Mouse (Mus musculus): ENCODE data around the gene Satb1. TPM values are rescaled to one million over a fixed set of nuclear protein-coding genes. Genes with fewer than 3 reads are reported as not detected.

Satb1 gene
- polyA plus RNA-seq, 1 experiment from 2014 or later, result 16.3 TPM

DNA sequence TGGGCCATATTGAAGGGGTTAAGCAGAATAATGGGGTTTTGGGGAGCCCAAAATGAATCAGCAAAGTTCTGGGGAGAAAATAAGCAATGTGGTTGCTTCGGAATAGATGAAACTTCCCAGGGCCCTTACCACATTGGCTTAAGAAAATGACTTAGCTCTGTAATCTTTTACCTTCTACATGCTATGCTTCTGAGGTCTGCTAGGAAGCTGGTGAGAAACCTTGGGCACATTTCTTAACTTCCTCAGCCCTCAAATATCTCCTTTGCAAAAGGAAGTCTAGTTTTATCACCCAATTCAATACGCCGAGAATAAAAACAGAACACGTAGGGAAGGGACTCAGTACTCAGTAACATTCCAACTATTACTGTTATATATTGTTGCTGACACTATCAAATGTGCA is 80.9 kb downstream of the Satb1 start:
- 90% methylated on average over 4 of the region's 4 CpGs for whole genome bisulfite sequencing
- Histone ChIP-seq H3K27me3 (replicated peaks; ENCODE audit: low read depth, poor library complexity, severe bottlenecking) (no peaks in the 10 kb centered on the region), H3K9me3 (no peaks in the 10 kb centered on the region), H3K4me1 (peaks cover 6% of the 10 kb centered on the region; the same call in 1 of the 2 replicates), H3K36me3 (replicated peaks) (0 out of 2 replicates have a peak, but pooled peaks cover 3% of the 10 kb centered on the region), H3K27ac (replicated peaks) (no peak overlapping the region), H3K4me3 (no peak overlapping the region)
- DNase-seq (ENCODE audit: low spot score), result no peak

- WGBS, result 79% methylated on average over 9 of the region's 9 CpGs
- no peak overlapping the region for H3K27ac ChIP-seq (replicated peaks)
- no peak for DNase-seq (ENCODE audit: low spot score)
These were observed 85.9 kb downstream of the Satb1 start for GRCm38 (mm10) chr17:51747204-51747603.

DNA sequence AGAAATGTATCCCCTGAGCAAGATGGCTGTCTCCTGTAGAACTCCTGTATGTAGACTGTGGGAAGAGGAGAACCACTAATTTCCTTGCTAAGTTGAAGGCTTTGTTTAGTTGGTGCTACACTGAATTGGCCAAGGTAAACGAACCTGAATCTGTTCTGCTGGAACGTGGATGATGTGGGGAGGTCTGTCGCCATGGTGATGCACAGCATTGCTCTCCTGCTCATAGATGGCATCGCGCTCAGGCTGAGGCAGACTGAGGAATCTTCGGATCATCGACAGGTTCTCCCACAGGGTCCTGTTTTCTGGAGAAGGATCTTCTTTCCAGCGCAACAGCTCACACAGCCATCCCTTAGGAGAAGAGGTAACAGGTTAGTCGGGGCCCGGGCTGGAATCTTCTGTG is 90.6 kb downstream of the Satb1 start:
- Histone ChIP-seq H3K27ac (replicated peaks) (no peak overlapping the region), H3K36me3 (replicated peaks) (peaks cover 35% of the 10 kb centered on the region), H3K4me1 (peaks cover 34% of the 10 kb centered on the region), H3K9me3 (no peaks in the 10 kb centered on the region), H3K4me3 (no peak overlapping the region), H3K27me3 (replicated peaks; ENCODE audit: low read depth, poor library complexity, severe bottlenecking) (0 out of 2 replicates have a peak, but pooled peaks cover 3% of the 10 kb centered on the region)
- DNase-seq (ENCODE audit: low spot score), result no peak
- 85% methylated on average over 10 of the region's 10 CpGs for WGBS

More at GRCm38 (mm10) chr17:51747204-51747603, 85.9 kb downstream of the Satb1 start:
- H3K27me3 ChIP-seq (replicated peaks; ENCODE audit: low read depth, poor library complexity, severe bottlenecking), result 0 out of 2 replicates have a peak, but pooled peaks cover 3% of the 10 kb centered on the region
- H3K9me3 ChIP-seq, result no peaks in the 10 kb centered on the region
- peaks cover 13% of the 10 kb centered on the region for H3K36me3 ChIP-seq (replicated peaks)
- peaks cover 25% of the 10 kb centered on the region for H3K4me1 ChIP-seq
- H3K4me3 ChIP-seq, result no peak overlapping the region

- Histone ChIP-seq H3K9me3 (no peaks in the 10 kb centered on the region), H3K4me3 (no peak overlapping the region), H3K27me3 (replicated peaks; ENCODE audit: low read depth, poor library complexity, severe bottlenecking) (0 out of 2 replicates have a peak, but pooled peaks cover 3% of the 10 kb centered on the region), H3K27ac (replicated peaks) (no peak overlapping the region), H3K36me3 (replicated peaks) (peaks cover 35% of the 10 kb centered on the region), H3K4me1 (peaks cover 29% of the 10 kb centered on the region)
- WGBS, result 92% methylated on average over 10 of the region's 10 CpGs
- no peak for DNase-seq (ENCODE audit: low spot score)
These were observed 92.0 kb downstream of the Satb1 start for GRCm38 (mm10) chr17:51741126-51741525.

- Histone ChIP-seq H3K36me3 (replicated peaks) (peaks cover 35% of the 10 kb centered on the region), H3K27ac (replicated peaks) (no peak overlapping the region), H3K4me1 (peaks cover 22% of the 10 kb centered on the region), H3K9me3 (no peaks in the 10 kb centered on the region), H3K4me3 (no peak overlapping the region), H3K27me3 (replicated peaks; ENCODE audit: low read depth, poor library complexity, severe bottlenecking) (0 out of 2 replicates have a peak, but pooled peaks cover 3% of the 10 kb centered on the region)
- DNase-seq (ENCODE audit: low spot score), result no peak
- WGBS, result 85% methylated on average over 15 of the region's 15 CpGs
These were observed 92.8 kb downstream of the Satb1 start for GRCm38 (mm10) chr17:51740246-51740645.

DNA sequence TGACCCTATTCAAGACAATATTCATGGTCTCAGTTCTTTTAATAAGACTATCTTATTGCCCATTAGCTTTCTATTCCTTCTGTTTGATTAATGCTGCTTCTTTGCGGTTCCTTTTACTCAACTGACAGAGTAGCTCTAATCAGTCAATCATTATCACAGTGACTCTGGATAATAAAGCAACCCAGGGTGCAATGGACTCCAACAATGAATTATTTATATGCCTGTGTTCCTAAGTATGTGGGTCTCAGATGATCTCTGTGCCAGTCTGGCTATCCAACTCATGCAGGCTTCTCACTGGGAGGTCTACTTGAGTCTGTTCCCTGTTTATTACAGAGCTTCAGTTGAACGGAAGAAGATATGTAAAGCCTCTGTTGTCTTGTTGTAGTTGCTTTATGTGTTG is 108.6 kb downstream of the Satb1 start:
- no peak overlapping the region for H3K27ac ChIP-seq (replicated peaks)
- no peak for DNase-seq (ENCODE audit: low spot score)
- no peaks in the 10 kb centered on the region for H3K36me3 ChIP-seq (replicated peaks)
- 87% methylated on average over 2 of the region's 2 CpGs for WGBS
- no peaks in the 10 kb centered on the region for H3K4me1 ChIP-seq
- no peak overlapping the region for H3K4me3 ChIP-seq
- H3K27me3 ChIP-seq (replicated peaks; ENCODE audit: low read depth, poor library complexity, severe bottlenecking), result no peaks in the 10 kb centered on the region
- H3K9me3 ChIP-seq, result no peaks in the 10 kb centered on the region

DNA sequence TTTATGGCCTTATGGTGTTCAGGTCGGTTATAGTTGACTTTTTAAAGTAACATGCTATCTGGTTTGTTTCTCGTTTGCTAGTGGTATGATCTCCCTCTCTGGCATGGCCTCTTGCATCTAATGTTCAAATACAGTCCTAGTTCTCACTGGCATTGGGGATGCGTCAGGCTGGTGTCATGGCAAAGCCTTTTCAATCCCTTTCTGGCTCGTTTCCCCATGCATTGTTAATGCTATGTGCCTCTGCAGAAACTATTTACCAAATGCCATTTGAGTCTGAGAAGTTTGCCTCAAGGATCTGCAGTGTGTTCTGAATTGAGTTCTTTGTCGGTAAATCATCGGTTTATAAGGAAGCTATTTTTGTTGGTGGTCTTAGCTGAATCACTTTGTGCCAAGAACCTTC is 137.4 kb downstream of the Satb1 start:
- Histone ChIP-seq H3K9me3 (no peaks in the 10 kb centered on the region), H3K4me3 (no peak overlapping the region), H3K4me1 (no peaks in the 10 kb centered on the region), H3K27me3 (replicated peaks; ENCODE audit: low read depth, poor library complexity, severe bottlenecking) (no peaks in the 10 kb centered on the region), H3K27ac (replicated peaks) (no peak overlapping the region), H3K36me3 (replicated peaks) (no peaks in the 10 kb centered on the region)
- no peak for DNase-seq (ENCODE audit: low spot score)
- WGBS, result 75% methylated on average over 6 of the region's 6 CpGs

DNA sequence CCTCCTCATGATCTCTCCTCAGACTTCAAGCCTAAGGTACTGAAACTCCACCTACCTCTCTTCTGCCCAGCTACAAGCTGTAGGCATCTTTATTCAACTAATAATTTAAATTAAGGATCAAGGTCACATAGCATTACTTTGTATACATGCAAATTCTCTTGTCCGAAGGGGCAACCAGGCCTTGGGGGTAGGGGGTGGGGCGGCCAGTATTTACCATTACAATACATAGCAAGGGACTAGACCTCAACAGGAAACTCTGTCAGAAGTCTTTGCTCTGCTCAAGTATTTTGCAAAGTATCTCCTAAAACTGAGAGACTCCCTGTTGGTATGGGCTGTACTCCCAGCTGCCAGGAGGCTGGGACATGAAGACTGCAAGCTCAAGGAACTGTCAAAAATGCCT is 137.8 kb downstream of the Satb1 start:
- H3K36me3 ChIP-seq (replicated peaks), result no peaks in the 10 kb centered on the region
- 66% methylated on average over 2 of the region's 2 CpGs for WGBS
- no peaks in the 10 kb centered on the region for H3K4me1 ChIP-seq
- H3K27me3 ChIP-seq (replicated peaks; ENCODE audit: low read depth, poor library complexity, severe bottlenecking), result no peaks in the 10 kb centered on the region
- no peak overlapping the region for H3K4me3 ChIP-seq
- no peak overlapping the region for H3K27ac ChIP-seq (replicated peaks)
- no peaks in the 10 kb centered on the region for H3K9me3 ChIP-seq
- no peak for DNase-seq (ENCODE audit: low spot score)

- no peak for DNase-seq (ENCODE audit: low spot score)
- H3K9me3 ChIP-seq, result no peaks in the 10 kb centered on the region
- H3K27ac ChIP-seq (replicated peaks), result no peak overlapping the region
- H3K4me3 ChIP-seq, result no peak overlapping the region
- H3K36me3 ChIP-seq (replicated peaks), result no peaks in the 10 kb centered on the region
- no peaks in the 10 kb centered on the region for H3K27me3 ChIP-seq (replicated peaks; ENCODE audit: low read depth, poor library complexity, severe bottlenecking)
- 64% methylated on average over 2 of the region's 2 CpGs for WGBS
- H3K4me1 ChIP-seq, result no peaks in the 10 kb centered on the region
These were observed 142.6 kb downstream of the Satb1 start for GRCm38 (mm10) chr17:51690526-51690925.

- no peaks in the 10 kb centered on the region for H3K9me3 ChIP-seq
- no peaks in the 10 kb centered on the region for H3K27me3 ChIP-seq (replicated peaks; ENCODE audit: low read depth, poor library complexity, severe bottlenecking)
- no peak overlapping the region for H3K4me3 ChIP-seq
- DNase-seq (ENCODE audit: low spot score), result no peak
- WGBS, result 86% methylated on average over 4 of the region's 4 CpGs
- no peak overlapping the region for H3K27ac ChIP-seq (replicated peaks)
- no peaks in the 10 kb centered on the region for H3K4me1 ChIP-seq
- no peaks in the 10 kb centered on the region for H3K36me3 ChIP-seq (replicated peaks)
These were observed 145.9 kb downstream of the Satb1 start for GRCm38 (mm10) chr17:51687226-51687625.

Measured in embryonic facial prominence, embryonic 10.5 days (tissue).